Mouse (Mus musculus): ENCODE data around the gene Slc38a1. TPM values are rescaled to one million over a fixed set of nuclear protein-coding genes. Genes with fewer than 3 reads are reported as not detected.
"Not testable (repeated sequence)": the region's sequence is repeated elsewhere in the genome, so short reads cannot be mapped to it uniquely, and the experiment has no call there.

The Slc38a1 gene
- total RNA-seq, 1 experiment from 2014 or later = 139 TPM

DNA sequence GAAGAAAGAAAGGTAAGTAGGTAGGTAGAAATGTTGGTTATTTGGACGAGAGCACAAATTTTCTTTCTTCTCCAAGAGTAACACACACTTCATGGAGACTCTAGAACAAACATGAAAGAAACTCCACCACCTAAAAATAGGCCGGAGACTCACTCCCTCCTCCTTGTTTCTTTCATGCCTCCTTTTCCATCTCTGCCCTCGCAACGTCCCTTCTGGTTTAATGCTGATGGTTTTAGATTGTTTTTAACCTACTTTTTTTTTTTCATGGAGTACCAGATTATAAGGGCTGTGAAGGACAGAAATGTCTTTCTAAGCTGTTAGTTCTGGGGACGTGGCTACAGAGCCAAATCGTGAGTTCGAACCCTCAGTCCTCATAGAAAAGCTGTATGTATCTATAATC lies 14.5 kb downstream of the Slc38a1 start:
- no peak for ATAC-seq (ENCODE audit: extremely low read depth, insufficient number of reproducible peaks, low FRiP score, poor library complexity, severe bottlenecking)

DNA sequence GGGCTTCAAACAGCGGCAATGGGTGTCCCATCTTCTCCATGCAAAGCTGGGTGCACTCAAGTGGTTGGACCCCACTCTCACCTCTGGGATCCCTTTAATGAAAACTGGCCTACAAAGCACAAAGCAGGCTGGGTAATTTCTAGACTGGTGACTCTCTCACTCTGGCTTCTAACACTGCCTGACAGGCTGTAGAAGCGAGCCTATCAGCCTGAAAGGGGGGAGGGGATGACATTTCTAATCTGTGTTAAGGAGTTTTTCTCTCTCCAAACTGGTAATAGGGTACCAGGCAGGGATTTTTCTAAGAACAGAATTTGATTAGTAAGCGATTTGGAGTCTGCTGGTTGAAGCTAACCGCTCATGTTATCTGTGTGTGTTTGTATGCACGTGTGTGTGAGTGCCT lies 15.8 kb downstream of the Slc38a1 start:
- no peak for ATAC-seq (ENCODE audit: extremely low read depth, insufficient number of reproducible peaks, low FRiP score, poor library complexity, severe bottlenecking)

DNA sequence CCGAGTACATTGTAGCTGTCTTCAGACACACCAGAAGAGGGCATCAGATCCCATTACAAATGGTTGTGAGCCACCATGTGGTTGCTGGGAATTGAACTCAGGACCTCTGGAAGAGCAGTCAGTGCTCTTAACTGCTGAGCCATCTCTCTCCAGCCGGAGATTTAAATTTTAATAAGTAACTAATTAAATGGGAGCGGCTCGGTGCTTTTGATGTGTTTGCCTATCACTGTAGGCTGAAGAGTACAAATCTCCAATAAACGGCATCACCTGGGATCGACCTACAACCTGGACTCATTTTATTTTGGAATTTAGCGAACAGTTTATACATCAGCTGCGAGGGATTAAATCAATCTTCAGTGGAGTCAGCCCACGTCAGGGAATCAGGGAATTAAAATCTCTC lies 17.7 kb downstream of the Slc38a1 start:
- not testable (repeated sequence) for ATAC-seq (ENCODE audit: extremely low read depth, insufficient number of reproducible peaks, low FRiP score, poor library complexity, severe bottlenecking)

DNA sequence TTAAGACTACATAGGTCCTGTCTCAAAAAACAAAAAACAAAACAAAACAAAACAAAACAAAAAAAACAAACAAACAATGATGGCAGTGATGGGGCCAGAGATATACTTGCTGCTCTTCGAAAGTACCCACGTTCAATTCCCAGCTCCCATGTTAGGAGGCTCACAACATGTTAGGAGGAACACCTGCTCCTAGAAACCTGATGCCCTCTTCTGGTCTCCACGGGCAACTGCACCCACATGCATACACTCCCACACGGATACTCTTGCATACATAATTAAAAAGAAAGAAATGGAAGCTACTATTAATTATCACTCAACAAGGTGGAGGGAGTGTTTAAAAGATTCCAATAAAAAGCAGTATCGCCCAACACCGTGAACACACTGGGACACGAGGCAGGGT lies 20.3 kb downstream of the Slc38a1 start:
- ATAC-seq (ENCODE audit: extremely low read depth, insufficient number of reproducible peaks, low FRiP score, poor library complexity, severe bottlenecking) = no peak

DNA sequence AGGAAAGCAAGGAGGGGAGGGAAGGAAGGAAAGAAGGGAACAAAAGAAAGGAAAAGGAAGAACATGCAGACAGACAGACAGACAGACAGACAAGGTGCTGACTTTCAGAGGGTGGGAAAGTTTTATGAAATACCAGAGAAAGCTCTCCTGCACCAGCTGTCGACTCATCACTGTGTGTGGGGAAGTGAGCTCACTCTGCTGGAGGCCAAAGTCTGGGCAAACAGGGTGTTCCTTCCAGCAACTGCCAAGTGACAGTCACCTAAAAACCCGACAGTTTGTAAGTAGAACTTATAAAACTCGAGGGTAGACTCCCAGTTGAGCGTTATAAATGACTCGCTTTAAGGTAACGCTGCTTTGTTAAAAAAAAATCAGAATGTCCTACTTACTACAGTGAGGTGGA lies 21.0 kb downstream of the Slc38a1 start:
- no peak for ATAC-seq (ENCODE audit: extremely low read depth, insufficient number of reproducible peaks, low FRiP score, poor library complexity, severe bottlenecking)

DNA sequence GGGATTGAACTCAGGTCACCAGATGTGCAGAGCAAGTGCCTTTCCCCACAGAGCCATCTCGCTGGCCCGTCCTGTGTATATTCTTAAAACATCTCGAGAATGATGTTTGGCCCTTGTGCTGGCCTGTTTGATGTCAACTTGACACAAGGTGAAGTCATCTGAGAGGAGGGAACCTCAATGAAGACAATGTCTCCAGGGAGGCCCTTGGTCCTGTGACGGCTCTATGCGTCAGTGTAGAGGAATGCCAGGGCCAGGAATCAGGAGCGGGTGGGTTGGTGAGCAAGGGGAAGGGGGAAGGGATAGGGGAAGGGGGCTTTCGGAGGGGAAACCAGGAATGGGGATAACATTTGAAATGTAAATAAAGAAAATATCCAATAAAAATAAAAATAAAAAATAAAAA lies 25.2 kb downstream of the Slc38a1 start:
- ATAC-seq (ENCODE audit: extremely low read depth, insufficient number of reproducible peaks, low FRiP score, poor library complexity, severe bottlenecking) = no peak

DNA sequence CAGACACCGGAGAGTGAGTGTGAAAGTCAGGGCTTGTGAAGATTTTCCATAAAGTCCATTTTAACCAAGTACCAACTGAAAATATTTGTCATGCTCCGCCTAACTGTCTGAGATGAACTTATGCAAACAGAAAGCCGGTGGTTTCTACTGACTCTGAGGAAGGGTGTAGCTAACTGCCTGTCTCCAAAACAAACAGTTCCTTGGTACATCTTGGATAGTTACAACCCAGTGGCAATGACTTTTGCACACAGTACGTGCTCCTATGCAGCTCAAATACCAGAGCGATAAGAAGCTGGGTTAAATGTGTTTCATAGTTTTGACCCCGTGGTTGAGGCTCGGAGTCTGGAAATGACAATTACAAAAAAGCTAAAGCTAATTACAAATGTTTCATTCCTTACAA lies 34.0 kb downstream of the Slc38a1 start:
- ATAC-seq (ENCODE audit: extremely low read depth, insufficient number of reproducible peaks, low FRiP score, poor library complexity, severe bottlenecking) = no peak

DNA sequence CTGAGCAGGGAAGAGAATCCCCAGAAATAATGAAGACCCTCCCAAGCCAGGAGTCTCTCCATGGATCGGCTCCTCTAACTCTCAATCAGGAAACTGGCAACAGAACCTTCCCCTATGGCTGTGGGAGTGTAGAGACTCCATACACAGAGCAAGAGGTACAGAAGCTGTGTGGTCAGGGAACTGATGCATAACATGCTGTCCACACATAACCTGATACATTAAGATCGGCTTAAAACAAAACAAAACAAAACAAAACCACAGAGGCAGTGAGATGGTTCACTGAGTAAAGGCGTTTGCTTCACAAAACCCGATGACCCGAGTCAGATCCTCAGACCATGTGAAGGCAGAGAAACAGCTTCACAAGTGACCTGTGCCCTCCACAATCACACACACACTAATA lies 35.3 kb downstream of the Slc38a1 start:
- peak; percentile 81 for ATAC-seq (ENCODE audit: extremely low read depth, insufficient number of reproducible peaks, low FRiP score, poor library complexity, severe bottlenecking)

DNA sequence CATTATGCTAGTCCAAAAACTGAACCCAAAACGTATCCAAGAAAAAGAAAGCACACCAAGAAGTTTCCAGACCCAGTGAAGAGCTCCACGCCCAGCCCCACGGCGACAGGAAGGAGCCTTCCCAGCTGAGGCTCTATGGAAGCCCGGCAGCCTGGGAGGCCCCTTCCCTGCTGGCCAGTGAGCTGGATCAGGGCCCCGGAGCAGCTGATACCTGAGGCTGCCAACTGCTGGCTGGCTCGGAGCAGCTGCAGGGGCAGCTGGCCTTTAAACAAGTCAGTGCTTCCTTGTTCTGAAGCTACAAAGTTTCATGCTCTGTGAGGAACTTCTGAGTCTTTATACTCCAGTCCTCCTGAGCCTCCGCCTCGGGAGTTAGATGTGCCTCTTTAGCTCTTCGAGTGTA lies 38.4 kb downstream of the Slc38a1 start:
- ATAC-seq (ENCODE audit: extremely low read depth, insufficient number of reproducible peaks, low FRiP score, poor library complexity, severe bottlenecking) = no peak

DNA sequence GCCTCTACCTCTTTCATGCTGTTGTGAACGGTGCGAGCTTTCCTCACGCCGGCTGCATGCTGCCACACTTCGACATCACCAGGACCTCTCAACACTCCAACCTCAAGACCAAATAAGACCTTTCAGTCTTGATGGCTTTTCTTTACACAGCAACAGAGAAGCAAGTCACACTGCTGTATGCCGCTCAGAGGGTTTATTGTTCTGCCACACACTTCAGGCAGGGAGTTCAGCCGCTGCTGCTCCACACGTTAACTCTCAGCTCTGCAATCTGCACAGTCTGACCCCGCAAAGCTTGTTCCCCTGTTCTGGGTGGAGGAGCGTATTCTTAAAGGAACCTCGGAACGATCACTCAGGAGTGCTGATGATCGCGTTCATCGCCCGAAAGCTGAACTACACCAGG lies 40.7 kb downstream of the Slc38a1 start:
- no peak for ATAC-seq (ENCODE audit: extremely low read depth, insufficient number of reproducible peaks, low FRiP score, poor library complexity, severe bottlenecking)

DNA sequence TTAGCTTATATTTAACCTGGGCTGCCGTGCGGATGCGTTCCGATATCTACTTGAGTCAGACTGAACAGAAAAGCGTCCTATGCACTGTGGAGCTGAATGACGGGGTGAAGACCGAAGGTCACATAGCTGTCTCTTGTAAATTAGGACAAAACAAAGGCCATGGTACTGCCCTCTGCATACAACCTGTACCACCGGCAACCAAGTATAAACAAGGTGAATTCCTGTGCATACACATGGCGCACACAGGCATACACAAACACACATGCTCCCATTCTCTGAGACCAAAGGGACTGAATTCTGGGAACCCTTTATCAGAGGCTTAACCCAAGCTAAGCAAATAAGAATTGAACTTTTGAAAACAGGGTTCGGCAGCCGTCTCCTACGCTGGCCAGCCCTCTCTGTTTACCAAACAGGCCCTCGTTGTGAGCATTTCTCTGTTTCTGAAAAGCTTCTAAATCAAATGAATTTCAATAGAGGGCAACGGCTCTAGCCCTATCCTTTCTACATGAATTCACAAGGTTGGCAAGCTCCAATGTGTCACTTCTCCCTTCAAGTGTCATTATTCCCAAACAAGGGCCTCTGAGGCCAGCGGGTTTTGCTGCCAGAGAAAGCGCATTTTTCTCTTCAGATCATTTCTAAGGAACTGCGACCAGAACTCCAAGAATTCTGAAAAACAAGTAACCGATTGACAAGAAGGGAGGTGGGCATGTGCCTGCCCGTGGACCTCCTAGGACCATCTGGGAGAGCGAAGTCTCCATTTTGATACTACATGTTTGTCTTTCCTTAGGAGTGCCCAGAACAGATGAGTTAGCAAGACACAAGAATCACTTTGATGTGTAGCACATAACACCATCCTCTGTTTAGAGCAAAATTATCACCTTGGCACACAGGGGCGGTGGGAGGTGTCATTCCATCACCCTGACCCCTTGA lies 42.6 kb downstream of the Slc38a1 start:
- no peak for ATAC-seq (ENCODE audit: extremely low read depth, insufficient number of reproducible peaks, low FRiP score, poor library complexity, severe bottlenecking)

DNA sequence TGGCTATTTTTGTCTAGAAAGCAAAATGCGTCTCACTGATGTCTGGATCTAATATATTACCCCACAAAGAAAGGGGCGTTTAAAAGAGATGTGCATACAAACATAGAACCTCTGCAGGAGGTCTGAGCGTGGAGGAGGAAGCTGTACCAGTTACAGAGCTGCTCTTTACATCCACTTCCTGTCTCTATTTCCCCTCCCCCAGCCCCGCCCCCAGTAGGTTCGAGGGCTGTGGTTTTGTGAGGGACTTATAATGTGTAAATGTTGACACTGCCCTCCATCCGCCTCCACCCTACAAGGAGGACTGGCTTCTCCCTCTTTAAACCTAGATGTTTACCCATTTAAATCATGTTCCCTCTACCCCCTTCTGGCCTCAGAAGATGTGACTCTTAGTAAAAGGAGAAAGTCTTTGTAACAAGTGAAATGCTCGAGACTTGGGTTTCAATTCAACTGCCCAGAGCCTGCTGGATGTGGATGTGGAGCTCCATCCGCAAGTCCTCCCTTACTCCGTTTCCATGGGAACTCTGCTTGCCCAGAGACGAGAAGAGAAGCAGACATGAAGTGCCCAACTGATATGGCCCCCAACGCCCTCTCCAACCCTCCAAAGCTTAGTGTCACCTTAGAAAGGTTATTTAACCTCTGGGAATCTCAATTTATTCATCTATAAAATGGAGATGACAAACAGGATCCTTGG lies 43.7 kb downstream of the Slc38a1 start:
- peak; percentile 87 for ATAC-seq (ENCODE audit: extremely low read depth, insufficient number of reproducible peaks, low FRiP score, poor library complexity, severe bottlenecking)

DNA sequence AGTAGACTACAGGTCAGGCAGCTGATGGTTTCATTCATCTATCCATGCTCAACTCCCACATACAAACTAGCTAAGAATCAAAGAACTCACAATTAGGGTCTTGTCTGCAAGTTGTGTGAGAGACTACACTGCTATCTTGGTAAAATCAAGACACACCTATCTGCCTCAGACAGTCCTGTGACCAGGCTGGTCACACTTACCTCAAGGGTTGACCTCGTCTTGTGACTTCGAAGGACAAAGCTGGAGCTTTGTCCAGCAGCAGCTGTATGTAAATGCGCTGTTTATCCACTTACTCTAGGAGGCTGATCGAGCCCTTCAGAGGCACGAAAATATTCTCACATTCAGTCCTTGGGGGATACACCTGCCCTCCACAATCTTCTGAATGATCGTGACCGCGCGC lies 45.6 kb downstream of the Slc38a1 start:
- ATAC-seq (ENCODE audit: extremely low read depth, insufficient number of reproducible peaks, low FRiP score, poor library complexity, severe bottlenecking) = no peak

DNA sequence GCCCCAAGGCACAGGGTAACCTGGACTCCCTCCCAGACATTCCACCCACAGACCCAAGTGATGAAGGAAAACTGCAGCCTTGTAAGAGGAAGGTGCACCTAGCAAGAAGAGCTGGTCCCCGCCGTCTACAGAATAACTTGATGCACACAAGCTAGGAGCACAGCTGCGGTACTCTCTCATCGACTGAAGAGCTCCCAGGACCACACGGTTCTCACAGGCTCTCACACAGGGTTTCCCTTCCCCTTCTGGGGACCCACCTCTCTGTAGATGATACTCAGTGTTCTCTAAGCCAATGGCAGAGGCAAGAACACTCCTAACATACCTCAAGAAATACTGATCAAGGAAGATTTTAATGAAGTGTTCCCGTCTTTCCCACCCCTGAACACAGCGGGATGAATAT lies 48.4 kb downstream of the Slc38a1 start:
- ATAC-seq (ENCODE audit: extremely low read depth, insufficient number of reproducible peaks, low FRiP score, poor library complexity, severe bottlenecking) = peak; percentile 25; the same call in 1 of the 2 replicates

DNA sequence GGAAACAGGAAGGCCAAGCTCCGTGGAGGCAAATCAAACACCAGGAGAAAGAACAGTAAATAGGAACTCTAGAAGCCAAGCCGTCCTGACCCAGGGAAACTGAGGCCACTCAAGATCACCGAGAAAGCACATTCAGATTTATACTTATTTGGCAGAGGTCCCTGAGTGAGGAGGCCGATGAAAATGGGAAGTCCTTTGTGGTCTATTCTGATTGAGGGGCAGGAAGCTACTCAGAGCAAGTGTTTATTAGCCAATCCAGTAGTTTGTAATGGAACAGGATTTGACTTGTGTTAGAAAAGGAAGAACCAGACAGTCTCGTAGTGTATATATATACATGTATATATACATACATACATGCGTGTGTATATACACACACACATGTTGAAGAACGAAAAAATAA lies 48.8 kb downstream of the Slc38a1 start:
- ATAC-seq (ENCODE audit: extremely low read depth, insufficient number of reproducible peaks, low FRiP score, poor library complexity, severe bottlenecking) = peak; percentile 31; the same call in 1 of the 2 replicates

DNA sequence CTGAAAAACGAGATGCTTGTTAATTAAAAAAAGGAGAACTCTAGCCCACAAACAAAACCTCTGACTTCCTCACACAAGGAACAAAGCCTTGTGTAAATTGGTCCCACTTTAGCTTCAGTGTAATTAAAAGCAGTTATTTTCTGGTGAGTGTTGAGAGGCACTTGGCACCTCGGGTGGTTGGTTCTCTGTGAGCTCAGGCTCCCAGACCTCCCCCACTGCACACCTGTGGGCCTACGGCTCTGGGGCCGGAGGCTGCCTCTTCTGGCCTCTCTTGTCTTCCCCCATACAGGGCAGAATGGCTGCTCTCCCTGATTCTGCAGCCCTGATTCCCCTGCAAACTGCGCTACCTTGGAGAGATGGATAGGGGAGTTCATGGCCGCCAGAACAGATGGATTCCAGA lies 49.3 kb downstream of the Slc38a1 start:
- no peak for ATAC-seq (ENCODE audit: extremely low read depth, insufficient number of reproducible peaks, low FRiP score, poor library complexity, severe bottlenecking)

DNA sequence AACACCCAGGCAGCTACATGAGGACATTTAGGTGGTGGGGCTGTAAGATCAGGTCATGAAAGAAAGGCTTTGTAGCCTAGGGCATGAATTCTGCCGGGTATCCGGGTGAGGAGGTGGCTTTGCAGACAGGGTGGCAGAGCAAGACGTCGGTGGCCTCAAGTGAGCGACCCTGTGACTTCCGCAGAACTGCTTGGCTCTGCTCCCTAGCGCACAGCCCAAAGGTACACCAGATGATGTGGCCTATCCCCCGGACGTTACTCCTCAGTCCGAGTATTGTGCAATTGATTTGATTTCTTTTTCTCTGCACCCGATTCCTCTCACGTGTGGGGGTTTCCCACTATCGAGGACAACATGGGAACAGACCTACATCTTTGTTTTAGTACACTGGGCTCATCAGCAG lies 49.7 kb downstream of the Slc38a1 start:
- peak; percentile 36; the same call in 1 of the 2 replicates for ATAC-seq (ENCODE audit: extremely low read depth, insufficient number of reproducible peaks, low FRiP score, poor library complexity, severe bottlenecking)

DNA sequence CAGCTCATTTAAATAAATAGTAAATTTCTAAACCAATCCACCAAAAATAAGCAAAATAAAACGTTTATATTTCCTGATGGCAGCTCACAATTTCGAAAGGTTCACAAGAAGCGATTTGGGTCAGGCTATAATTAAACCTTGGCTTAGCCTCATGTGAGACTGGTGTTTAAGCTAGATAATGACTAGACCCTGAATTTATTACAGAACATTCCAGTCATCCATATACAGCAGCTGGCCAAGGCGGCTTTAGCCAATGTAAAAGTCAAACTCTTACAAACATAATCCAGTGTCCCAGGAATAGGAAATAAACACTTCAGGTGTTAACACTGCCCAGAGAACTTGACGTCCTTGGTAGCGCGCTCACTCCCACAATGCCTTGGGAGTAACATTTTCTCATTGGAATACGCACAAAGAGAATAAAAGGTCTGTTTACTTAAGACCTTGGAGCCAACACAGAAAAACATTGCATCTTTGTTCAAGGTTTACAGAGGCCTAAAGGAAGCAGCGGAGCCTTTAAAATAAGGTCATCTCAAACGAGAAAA lies 50.8 kb downstream of the Slc38a1 start:
- ATAC-seq (ENCODE audit: extremely low read depth, insufficient number of reproducible peaks, low FRiP score, poor library complexity, severe bottlenecking) = no peak

DNA sequence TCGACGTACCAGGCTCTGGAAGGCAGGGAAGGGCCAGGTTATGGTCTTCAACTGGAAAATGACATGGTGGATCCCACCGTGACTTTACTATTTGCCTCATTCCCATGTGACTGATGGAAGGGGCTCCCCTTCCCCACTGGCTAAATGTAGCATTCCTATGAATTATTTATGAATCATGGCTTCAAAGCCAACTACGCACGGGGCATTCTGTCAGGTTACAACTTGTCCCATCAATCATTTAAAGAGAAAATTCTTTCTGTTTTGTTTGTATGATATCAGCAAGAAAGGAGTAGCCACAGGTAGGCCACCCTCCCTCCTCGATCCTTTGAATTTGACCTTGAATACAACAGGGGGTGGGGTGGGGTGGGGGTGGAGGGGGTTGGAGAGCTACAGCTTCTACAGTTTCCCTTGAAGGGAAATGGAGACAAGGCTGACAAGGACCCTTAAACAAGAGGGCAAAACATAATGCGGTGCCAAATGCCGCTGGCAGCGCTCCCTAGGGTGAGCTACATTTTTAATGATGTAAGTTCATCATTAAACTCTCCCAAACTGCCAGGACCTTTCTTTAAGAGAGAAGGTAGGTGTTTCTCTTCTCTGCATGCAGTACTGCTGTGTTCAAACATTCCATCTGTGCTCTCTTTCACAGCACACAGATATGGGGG lies 53.6 kb downstream of the Slc38a1 start:
- ATAC-seq (ENCODE audit: extremely low read depth, insufficient number of reproducible peaks, low FRiP score, poor library complexity, severe bottlenecking) = no peak
